8 mouse cellular contexts compared by ENCODE assay signal in the genomic region with DNA sequence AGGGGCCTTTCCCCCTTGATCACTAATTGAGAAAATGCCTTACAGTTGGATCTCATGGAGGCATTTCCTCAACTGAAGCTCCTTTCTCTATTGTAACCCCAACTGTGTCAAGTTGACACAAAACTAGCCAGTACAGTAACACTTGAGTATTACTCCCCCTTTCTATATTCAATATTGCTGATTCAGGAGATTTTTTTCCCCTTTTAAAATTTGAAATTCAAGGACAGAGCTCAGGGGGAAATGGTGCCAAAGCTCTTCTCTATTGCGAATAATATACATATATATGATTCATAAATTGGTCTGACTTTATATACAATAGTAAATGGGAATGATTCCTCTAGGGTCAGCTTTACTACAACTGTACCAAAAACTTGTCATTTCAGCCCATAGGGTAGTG. TPM values are rescaled to one million over a fixed set of nuclear protein-coding genes. Genes with fewer than 3 reads are reported as not detected.
DNase-seq lines count a peak whose midpoint lies in the region; ATAC-seq and TF ChIP-seq lines count a peak whose summit lies in the region.

No protein-coding gene starts in this region.

- 9% methylated on average over 1 of the region's 1 CpGs for WGBS in kidney, postnatal 0 days
- WGBS in embryonic facial prominence, embryonic 12.5 days, result 8% methylated on average over 1 of the region's 1 CpGs
- WGBS in hindbrain, embryonic 16.5 days, result 2% methylated on average over 1 of the region's 1 CpGs
- WGBS in midbrain, embryonic 15.5 days, result 10% methylated on average over 1 of the region's 1 CpGs

- peak overlapping the region; percentile 86; the same call in 1 of the 2 replicates for H3K4me2 ChIP-seq in kidney, postnatal 0 days (ENCODE audit: low read length)
- peak overlapping the region; percentile 18 for H3K4me2 ChIP-seq in embryonic facial prominence, embryonic 12.5 days (replicated peaks)
- H3K4me2 ChIP-seq in hindbrain, embryonic 16.5 days (ENCODE audit: low read length), result peak overlapping the region; percentile 81
- H3K4me2 ChIP-seq in midbrain, embryonic 15.5 days, result peak overlapping the region; percentile 62

- TF ChIP-seq CTCF in kidney, postnatal 0 days (IDR thresholded peaks at IDR 0.05; ENCODE audit: low read depth), result no peak

- H3K27me3 ChIP-seq in kidney, postnatal 0 days (ENCODE audit: insufficient read depth, low read length), result no peaks in the 10 kb centered on the region
- no peaks in the 10 kb centered on the region for H3K27me3 ChIP-seq in embryonic facial prominence, embryonic 12.5 days
- H3K27me3 ChIP-seq in hindbrain, embryonic 16.5 days (replicated peaks; ENCODE audit: control insufficient read depth, insufficient read depth, low read length), result no peaks in the 10 kb centered on the region
- no peaks in the 10 kb centered on the region for H3K27me3 ChIP-seq in midbrain, embryonic 15.5 days (replicated peaks)

- DNase-seq in kidney, postnatal 0 days (ENCODE audit: low spot score), result no peak
- DNase-seq in kidney, postnatal 4 days, result no peak
- DNase-seq in urinary bladder, adult 18-20 months (ENCODE audit: low spot score in 2 of 2), result no peak
- no peak for DNase-seq in adrenal gland, adult 8-10 months
- no peak for DNase-seq in frontal cortex, postnatal 36 days (ENCODE audit: low spot score in 2 of 2)

- H3K9me3 ChIP-seq in kidney, postnatal 0 days (replicated peaks; ENCODE audit: low read length), result no peaks in the 10 kb centered on the region
- H3K9me3 ChIP-seq in embryonic facial prominence, embryonic 12.5 days, result no peaks in the 10 kb centered on the region
- H3K9me3 ChIP-seq in hindbrain, embryonic 16.5 days (ENCODE audit: control insufficient read depth, low read length), result no peaks in the 10 kb centered on the region
- no peaks in the 10 kb centered on the region for H3K9me3 ChIP-seq in midbrain, embryonic 15.5 days

- no peak overlapping the region for H3K27ac ChIP-seq in kidney, postnatal 0 days
- no peak overlapping the region for H3K27ac ChIP-seq in embryonic facial prominence, embryonic 12.5 days
- H3K27ac ChIP-seq in hindbrain, embryonic 16.5 days (ENCODE audit: low read depth, low read length), result no peak overlapping the region
- peak overlapping the region; percentile 91; the same call in 1 of the 2 replicates for H3K27ac ChIP-seq in midbrain, embryonic 15.5 days

- no peak overlapping the region for H3K9ac ChIP-seq in kidney, postnatal 0 days (ENCODE audit: low read depth, low read length)
- no peak overlapping the region for H3K9ac ChIP-seq in embryonic facial prominence, embryonic 12.5 days
- H3K9ac ChIP-seq in hindbrain, embryonic 16.5 days (ENCODE audit: low read depth, low read length), result no peak overlapping the region
- no peak overlapping the region for H3K9ac ChIP-seq in midbrain, embryonic 15.5 days

- ATAC-seq in kidney, postnatal 0 days (replicated peaks; ENCODE audit: low FRiP score, low read depth), result no peak
- ATAC-seq in embryonic facial prominence, embryonic 12.5 days (ENCODE audit: insufficient number of reproducible peaks, insufficient read depth, low FRiP score, low TSS enrichment), result no peak
- no peak for ATAC-seq in hindbrain, embryonic 16.5 days
- no peak for ATAC-seq in midbrain, embryonic 15.5 days (replicated peaks)

- H3K4me1 ChIP-seq in kidney, postnatal 0 days (replicated peaks; ENCODE audit: insufficient read depth, low read length), result peaks cover 9% of the 10 kb centered on the region
- peaks cover 17% of the 10 kb centered on the region for H3K4me1 ChIP-seq in embryonic facial prominence, embryonic 12.5 days
- H3K4me1 ChIP-seq in hindbrain, embryonic 16.5 days (ENCODE audit: control insufficient read depth, insufficient read depth, low read depth, low read length), result peaks cover 25% of the 10 kb centered on the region
- peaks cover 25% of the 10 kb centered on the region for H3K4me1 ChIP-seq in midbrain, embryonic 15.5 days

- peak overlapping the region; percentile 75; the same call in 1 of the 2 replicates for H3K4me3 ChIP-seq in kidney, postnatal 0 days (replicated peaks; ENCODE audit: low read depth, low read length)
- H3K4me3 ChIP-seq in embryonic facial prominence, embryonic 12.5 days, result peak overlapping the region; percentile 85
- peak overlapping the region; percentile 88 for H3K4me3 ChIP-seq in hindbrain, embryonic 16.5 days (ENCODE audit: low read length)
- peak overlapping the region; percentile 83 for H3K4me3 ChIP-seq in midbrain, embryonic 15.5 days

- H3K36me3 ChIP-seq in kidney, postnatal 0 days (ENCODE audit: insufficient read depth, low read length), result no peaks in the 10 kb centered on the region
- no peaks in the 10 kb centered on the region for H3K36me3 ChIP-seq in embryonic facial prominence, embryonic 12.5 days
- H3K36me3 ChIP-seq in hindbrain, embryonic 16.5 days (ENCODE audit: control insufficient read depth, insufficient read depth, low read length), result no peaks in the 10 kb centered on the region
- H3K36me3 ChIP-seq in midbrain, embryonic 15.5 days (replicated peaks), result no peaks in the 10 kb centered on the region

RNA-seq across cellular contexts. Expression of gene D3Ertd254e, which starts 0.3 kb away (rescaled TPM):
- polyA plus RNA-seq in kidney, postnatal 0 days (2015; fragmentation: Nextera tagmentation; extraction: Ambion mirVana), result 5.2 and 6.1 TPM in 2 replicates
- polyA plus RNA-seq in embryonic facial prominence, embryonic 12.5 days (2016; fragmentation: Nextera tagmentation; extraction: Ambion mirVana), result 9.5 and 10.2 TPM in 2 replicates
- 14.9 and 15.7 TPM in 2 replicates for polyA plus RNA-seq in hindbrain, embryonic 16.5 days (2015; fragmentation: Nextera tagmentation; extraction: Ambion mirVana)
- polyA plus RNA-seq in midbrain, embryonic 15.5 days (2015; fragmentation: Nextera tagmentation; extraction: Ambion mirVana), result 16.3 and 18.0 TPM in 2 replicates
- 1 to 10 TPM; 7.2 to 10.0 (median 8.4) TPM for total RNA-seq in adrenal gland, adult 8-10 months (2022)

Comparison
In these comparisons a context has a peak if more than half of its experiments do, and no peak if none do; other contexts are left out.
1. H3K4me2 ChIP-seq: peak in every context shown above with its lines; median percentile 86 in kidney, postnatal 0 days; 81 in hindbrain, embryonic 16.5 days; 62 in midbrain, embryonic 15.5 days; 18 in embryonic facial prominence, embryonic 12.5 days.